Mouse (Mus musculus) heart, postnatal 0 days (tissue): Measurements from ENCODE around the gene Nmi. TPM values are rescaled to one million over a fixed set of nuclear protein-coding genes. Genes with fewer than 3 reads are reported as not detected.

Experiments
- ATAC-seq: fragments of 200-750 bp; cut with Nextera tagmentation; 2 replicates; pipeline ENCODE4 v1.8.0; 2017; ENCODE audit warnings: low read depth, moderate number of reproducible peaks, moderate library complexity; ENCODE audit not compliant: insufficient read depth
- DNase-seq: peaks from one replicate; pipeline ENCODE4 v3.0.0-alpha.2; 2016; ENCODE audit warnings: low spot score
- H3K27ac ChIP-seq: fragments of 300-500 bp; sonication (generic); 2 replicates; pipeline ENCODE4 v1.5.1; 2014; ENCODE audit warnings: low read depth, mild to moderate bottlenecking
- H3K27me3 ChIP-seq: fragments of 300-500 bp; sonication (generic); 2 replicates; pipeline ENCODE4 v1.6.1; 2014; ENCODE audit warnings: low read length, mixed read lengths; ENCODE audit not compliant: control insufficient read depth, insufficient read depth
- H3K36me3 ChIP-seq: fragments of 300-500 bp; sonication (generic); replicated peaks from 2 replicates; pipeline ENCODE4 v1.6.1; 2014; ENCODE audit warnings: low read length, mixed read lengths; ENCODE audit not compliant: control insufficient read depth, insufficient read depth
- H3K4me1 ChIP-seq: fragments of 300-500 bp; sonication (generic); 2 replicates; pipeline ENCODE4 v1.6.1; 2014; ENCODE audit warnings: antibody characterized with exemption; ENCODE audit not compliant: control insufficient read depth, insufficient read depth
- H3K4me2 ChIP-seq: fragments of 300-500 bp; sonication (generic); 2 replicates; pipeline ENCODE4 v1.6.1; 2014; ENCODE audit warnings: low read depth, mild to moderate bottlenecking, low read length, moderate library complexity
- H3K4me3 ChIP-seq: fragments of 300-500 bp; sonication (generic); 2 replicates; pipeline ENCODE4 v1.5.1; 2014; ENCODE audit warnings: low read depth, low read length
- H3K9ac ChIP-seq: fragments of 300-500 bp; sonication (generic); replicated peaks from 2 replicates; pipeline ENCODE4 v1.6.1; 2014; ENCODE audit warnings: low read depth, low read length, mixed read lengths
- H3K9me3 ChIP-seq: fragments of 300-500 bp; sonication (generic); replicated peaks from 2 replicates; pipeline ENCODE4 v1.6.1; 2016; ENCODE audit warnings: low read length; ENCODE audit not compliant: control insufficient read depth
- CTCF ChIP-seq: IDR thresholded peaks from 2 replicates; pipeline ENCODE4 v1.5.1; 2016; ENCODE audit warnings: antibody characterized with exemption, control low read depth, low read depth
- EP300 ChIP-seq: IDR thresholded peaks from 2 replicates; pipeline ENCODE4 v1.6.1; 2016; ENCODE audit warnings: antibody characterized with exemption, low read depth
- WGBS: fragments of 180-500 bp; shearing (Covaris S2); extraction: QIAGEN DNeasy Blood & Tissue Kit; methylation state at CpG from one replicate; pipeline ENCODE4 v1.1.7; 2014; 5-methylcytosine and 5-hydroxymethylcytosine counted together
- polyA plus RNA-seq: library from polyadenylated mRNA; unstranded; fragments of >200 nt; fragmentation: Nextera tagmentation; extraction: Ambion mirVana; gene quantifications from 2 replicates; pipeline ENCODE4 v1.2.1, GENCODE M21; 2015
- total RNA-seq: library from RNA; depleted of rRNA; stranded (reverse); fragments of >200 nt; gene quantifications from 2 replicates; pipeline ENCODE4 v1.2.3, GENCODE M21; 2014; ENCODE audit warnings: low replicate concordance

The Nmi gene
- total and polyA plus RNA-seq, 2 experiments from 2014 or later, result 6.0 to 25.6 TPM

DNA sequence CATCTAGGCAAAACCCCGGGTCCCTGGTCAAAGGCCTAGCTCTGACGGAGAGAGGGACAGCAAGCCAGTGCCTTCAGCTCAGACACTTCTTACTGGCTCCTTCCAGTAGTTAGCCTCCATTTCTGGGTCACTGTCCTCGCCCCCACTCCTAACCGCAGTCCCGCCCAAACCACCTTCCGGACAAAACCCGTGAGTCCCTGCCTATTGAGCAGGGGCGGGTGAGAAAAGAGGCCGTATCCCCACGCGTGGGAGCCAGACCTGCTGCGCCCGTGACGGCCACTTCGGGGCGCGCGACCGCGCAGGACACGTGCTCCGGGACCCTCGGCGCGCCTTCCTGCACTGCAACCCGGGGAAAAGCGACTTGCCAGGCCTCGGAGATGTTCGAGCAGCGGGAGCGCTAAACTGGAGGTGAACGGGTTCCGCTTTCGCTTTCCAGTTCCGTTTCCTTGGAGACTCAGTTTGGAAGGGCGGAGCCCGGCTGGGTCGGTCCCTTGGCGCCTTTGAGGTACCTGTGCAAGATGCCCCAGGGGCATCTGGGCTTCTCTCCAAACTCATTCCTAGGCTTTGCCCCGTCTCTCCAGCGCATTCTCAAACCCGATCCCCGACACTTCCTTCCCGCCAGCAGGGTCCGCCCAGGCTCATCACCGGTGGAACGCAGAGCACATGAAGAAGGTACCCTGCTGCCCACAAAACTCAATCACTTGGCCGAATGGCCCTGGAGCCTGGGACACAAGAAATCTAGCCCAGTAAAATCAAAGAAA, 38.5 kb downstream of the Nmi start, which contains the start of gene Rbm43:
Gene Rbm43, minus strand, starts transcription at position 590 of the 761 bp plus-strand sequence.
- ATAC-seq (peak; percentile 74), DNase-seq (peak; percentile 58)
- Histone ChIP-seq H3K36me3 (peaks cover 11% of the 10 kb centered on the region; the same call in 1 of the 2 replicates), H3K9me3 (no peaks in the 10 kb centered on the region), H3K4me3 (peak within 1 kb of the TSS; percentile 62), H3K4me1 (0 out of 2 replicates have a peak, but pooled peaks cover 3% of the 10 kb centered on the region), H3K27me3 (no peaks in the 10 kb centered on the region), H3K4me2 (peak within 1 kb of the TSS; percentile 70), H3K27ac (peak within 1 kb of the TSS; percentile 46), H3K9ac (peak within 1 kb of the TSS; percentile 56)
- TF ChIP-seq EP300 (no peak), CTCF (peak; percentile 43)
- WGBS, result under 1% methylated on average over 48 of the region's 48 CpGs

GRCm38 (mm10) chr2:51933341-51934134, 39.8 kb downstream of the Nmi start:
- Histone ChIP-seq H3K4me2 (peak overlapping the region; percentile 70), H3K9me3 (no peaks in the 10 kb centered on the region), H3K4me3 (peak overlapping the region; percentile 62), H3K9ac (peak overlapping the region; percentile 43; the same call in 1 of the 2 replicates), H3K36me3 (peaks cover 19% of the 10 kb centered on the region; the same call in 1 of the 2 replicates), H3K4me1 (0 out of 2 replicates have a peak, but pooled peaks cover 3% of the 10 kb centered on the region), H3K27me3 (no peaks in the 10 kb centered on the region), H3K27ac (peak overlapping the region; percentile 46)
- TF ChIP-seq EP300 (no peak), CTCF (no peak)
- WGBS, result 47% methylated on average over 12 of the region's 12 CpGs
- ATAC-seq (no peak), DNase-seq (no peak)

- 84% methylated on average over 7 of the region's 7 CpGs for WGBS
- Histone ChIP-seq H3K36me3 (peaks cover 21% of the 10 kb centered on the region; the same call in 1 of the 2 replicates), H3K27ac (no peak overlapping the region), H3K27me3 (no peaks in the 10 kb centered on the region), H3K4me1 (0 out of 2 replicates have a peak, but pooled peaks cover 3% of the 10 kb centered on the region), H3K4me3 (no peak overlapping the region), H3K4me2 (no peak overlapping the region), H3K9ac (no peak overlapping the region), H3K9me3 (no peaks in the 10 kb centered on the region)
- TF ChIP-seq EP300 (no peak), CTCF (no peak)
- DNase-seq (no peak), ATAC-seq (no peak)
Observed at GRCm38 (mm10) chr2:51931241-51931640, 42.1 kb downstream of the Nmi start.

GRCm38 (mm10) chr2:51914944-51915680, 58.2 kb downstream of the Nmi start:
- Histone ChIP-seq H3K27me3 (no peaks in the 10 kb centered on the region), H3K27ac (no peak overlapping the region), H3K4me2 (no peak overlapping the region), H3K4me3 (no peak overlapping the region), H3K9me3 (peaks cover 2% of the 10 kb centered on the region; the same call in 1 of the 2 replicates), H3K9ac (no peak overlapping the region), H3K4me1 (no peaks in the 10 kb centered on the region), H3K36me3 (no peaks in the 10 kb centered on the region)
- 0 out of 2 replicates have a peak, but pooled peaks have one; percentile 39 for ATAC-seq
- TF ChIP-seq CTCF (peak; percentile 83), EP300 (no peak)
- peak; percentile 84 for DNase-seq
- WGBS, result 19% methylated on average over 5 of the region's 5 CpGs

GRCm38 (mm10) chr2:51914532-51914931, 58.8 kb downstream of the Nmi start:
- Histone ChIP-seq H3K4me2 (no peak overlapping the region), H3K4me1 (no peaks in the 10 kb centered on the region), H3K9ac (no peak overlapping the region), H3K27me3 (no peaks in the 10 kb centered on the region), H3K27ac (no peak overlapping the region), H3K9me3 (no peaks in the 10 kb centered on the region), H3K36me3 (no peaks in the 10 kb centered on the region), H3K4me3 (no peak overlapping the region)
- 52% methylated on average over 7 of the region's 7 CpGs for WGBS
- TF ChIP-seq EP300 (no peak), CTCF (0 out of 2 replicates have a peak, but pooled peaks have one; percentile 4)
- no peak for DNase-seq
- ATAC-seq, result no peak
